Mouse (Mus musculus) myocyte (in vitro differentiated cells): ENCODE measurements around the gene Unc5b.
A peak's percentile ranks its signal among the peaks of the same experiment; 100 is the strongest.

Experiments used
- MYOD1 ChIP-seq, 3 experiments: IDR thresholded peaks; one replicate each; pipeline ENCODE4 v1.6.1; 2011; ENCODE audit warnings: control low read depth in 2 of 3, low read depth in 2 of 3, mild to moderate bottlenecking in 2 of 3, moderate library complexity in 1 of 3; ENCODE audit not compliant: insufficient read length in 2 of 3, control insufficient read depth in 1 of 3
- POLR2A ChIP-seq: IDR thresholded peaks from one replicate; pipeline ENCODE4 v1.6.1; 2011; ENCODE audit warnings: low read depth, mild to moderate bottlenecking, control low read depth, moderate library complexity; ENCODE audit not compliant: insufficient read length

DNA sequence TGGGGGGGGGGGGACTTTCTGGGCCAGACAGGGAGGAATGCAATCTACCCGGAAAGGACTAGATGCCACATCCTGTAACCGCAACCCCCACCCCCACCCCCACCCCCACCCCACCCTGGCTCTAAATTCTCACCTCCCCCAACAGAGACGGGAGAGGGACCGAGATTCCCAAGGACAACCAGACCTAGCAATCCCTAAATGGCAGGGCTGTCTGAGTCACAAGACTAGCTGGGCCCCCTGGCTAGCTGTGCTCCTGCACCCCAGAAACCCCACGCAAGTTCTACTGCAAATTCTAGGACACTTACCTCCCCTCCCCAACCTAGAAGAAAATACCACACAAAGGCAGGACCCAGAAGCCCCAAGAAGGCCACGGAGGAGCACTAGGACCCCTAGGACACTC, 16.3 kb downstream of the Unc5b start:
- TF ChIP-seq MYOD1 (IDR thresholded peaks at IDR 0.05; ENCODE audit: control insufficient read depth in 1 of 3, insufficient read length in 2 of 3, low read depth in 2 of 3) (no peak), POLR2A (peak; percentile 12)
